Mouse (Mus musculus): Measurements from ENCODE around the gene Psmb5. TPM values are rescaled to one million over a fixed set of nuclear protein-coding genes. Genes with fewer than 3 reads are reported as not detected.

The Psmb5 gene
- total and polyA plus RNA-seq, 3 experiments, result 299 to 416 (median 411) TPM

DNA sequence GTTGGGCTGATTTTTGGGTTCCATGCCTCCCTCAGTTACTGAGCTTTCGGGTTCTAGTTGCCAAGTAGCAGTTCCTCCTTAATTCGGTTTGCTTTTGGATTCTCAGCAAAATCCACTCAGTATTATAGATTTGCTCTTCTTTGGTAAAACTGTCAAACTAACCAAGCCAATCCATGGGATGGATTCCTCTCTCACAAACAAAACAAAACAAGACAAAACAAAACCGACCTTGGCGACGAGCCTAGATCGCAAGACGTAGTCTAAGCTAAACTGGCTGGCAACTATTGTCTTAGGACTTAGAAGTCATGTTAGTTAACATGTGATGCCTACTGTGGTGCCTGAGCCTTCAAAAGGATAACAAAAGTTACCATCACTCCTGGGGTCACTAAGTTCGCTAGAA lies 14.1 kb downstream of the Psmb5 start:
- Histone ChIP-seq H3K27ac (ENCODE audit: insufficient read depth, low read depth) (no peak overlapping the region), H3K9me3 (replicated peaks; ENCODE audit: low read length) (no peaks in the 10 kb centered on the region), H3K9ac (ENCODE audit: insufficient read depth, low read depth) (peak overlapping the region; percentile 31; the same call in 1 of the 2 replicates)

GRCm38 (mm10) chr14:54603038-54603654 lies 14.7 kb downstream of the Psmb5 start:
- peak overlapping the region; percentile 59; the same call in 1 of the 2 replicates for H3K4me2 ChIP-seq (ENCODE audit: insufficient read depth, low read depth, poor library complexity, severe bottlenecking)
- H3K9me3 ChIP-seq (replicated peaks; ENCODE audit: low read length), result no peaks in the 10 kb centered on the region
- peak; percentile 90 for DNase-seq (ENCODE audit: extremely low read depth)
- peak overlapping the region; percentile 73 for H3K9ac ChIP-seq (ENCODE audit: insufficient read depth, low read depth)
- H3K27me3 ChIP-seq (replicated peaks), result no peaks in the 10 kb centered on the region
- in situ Hi-C loops (cut with MboI; ENCODE audit: low pct_ligation_motif_present, low pct_unique_long_range_greater_than_20kb, low sequenced_read_pairs), result no loop called here
- no peaks in the 10 kb centered on the region for H3K36me3 ChIP-seq (replicated peaks in 1 of 2; ENCODE audit: control insufficient read depth in 1 of 2, insufficient read depth in 1 of 2, low read length in 1 of 2)
- dilution Hi-C loops (cut with MboI; ENCODE audit: extremely low pct_ligation_motif_present, extremely low pct_unique_long_range_greater_than_20kb, low sequenced_read_pairs), result no loop called here
- H3K4me1 ChIP-seq (ENCODE audit: control insufficient read depth in 1 of 2, insufficient read depth in 2 of 2), result peaks cover 3 to 16% of the 10 kb centered on the region in 2 experiments; a peak in 3 of 4 replicates
- H3K27ac ChIP-seq (ENCODE audit: insufficient read depth, low read depth), result peak overlapping the region; percentile 34
- peak overlapping the region; percentile 51 to 77 (median 58) for H3K4me3 ChIP-seq (replicated peaks in 1 of 3; ENCODE audit: low read depth in 2 of 3, low read length in 2 of 3, poor library complexity in 1 of 3)
- H3K79me2 ChIP-seq (replicated peaks; ENCODE audit: control insufficient read depth, extremely low read depth, insufficient read depth, poor library complexity, severe bottlenecking), result no peaks in the 10 kb centered on the region
- TF ChIP-seq MAX (IDR thresholded peaks at IDR 0.05; ENCODE audit: low read length), result no peak
- TF ChIP-seq GABPA (IDR thresholded peaks at IDR 0.05; ENCODE audit: insufficient replicate concordance, low read depth, low read length), result no peak
- no peak for TF ChIP-seq ETS1 (conservative IDR thresholded peaks at IDR 0.05; ENCODE audit: low read depth, low read length)
- peak; percentile 91 for TF ChIP-seq CHD2 (IDR thresholded peaks at IDR 0.05; ENCODE audit: low read length)
- peak; percentile 44 for TF ChIP-seq MXI1 (IDR thresholded peaks at IDR 0.05; ENCODE audit: low read depth, low read length)
- no peak for TF ChIP-seq ZNF384 (IDR thresholded peaks at IDR 0.05; ENCODE audit: low read depth, low read length)
- TF ChIP-seq SIN3A (IDR thresholded peaks at IDR 0.05; ENCODE audit: low read length), result no peak
- peak; percentile 73 for TF ChIP-seq NELFE (IDR thresholded peaks at IDR 0.05; ENCODE audit: low read depth, low read length)
- peak; percentile 79; the same call in 1 of the 2 replicates for TF ChIP-seq TCF12 (IDR thresholded peaks at IDR 0.05; ENCODE audit: low read depth, low read length)
- TF ChIP-seq HCFC1 (IDR thresholded peaks at IDR 0.05; ENCODE audit: low read depth, low read length), result peak; percentile 55; the same call in 1 of the 2 replicates
- TF ChIP-seq JUND (conservative IDR thresholded peaks at IDR 0.05; ENCODE audit: low read depth, low read length), result no peak
- TF ChIP-seq KAT2A (IDR thresholded peaks at IDR 0.05; ENCODE audit: insufficient replicate concordance, low read length), result no peak
- TF ChIP-seq ZC3H11A (IDR thresholded peaks at IDR 0.05; ENCODE audit: low read depth, low read length), result no peak
- 0 out of 2 replicates have a peak, but pooled peaks have one; percentile 19 for TF ChIP-seq E2F4 (IDR thresholded peaks at IDR 0.05; ENCODE audit: insufficient replicate concordance, low read depth, low read length)
- TF ChIP-seq MYC (IDR thresholded peaks at IDR 0.05; ENCODE audit: low read depth, low read length), result no peak
- no peak for TF ChIP-seq SMC3 (IDR thresholded peaks at IDR 0.05; ENCODE audit: low read depth, low read length)
- no peak for TF ChIP-seq CHD1 (IDR thresholded peaks at IDR 0.05; ENCODE audit: low read depth, low read length)
- TF ChIP-seq IRF4 (IDR thresholded peaks at IDR 0.05; ENCODE audit: low read depth, low read length), result no peak; the same call in 1 of the 2 replicates
- no peak for TF ChIP-seq ZKSCAN1 (IDR thresholded peaks at IDR 0.05; ENCODE audit: borderline replicate concordance, low read depth, low read length)
- TF ChIP-seq PAX5 (IDR thresholded peaks at IDR 0.05; ENCODE audit: low read length), result no peak
- peak; percentile 74 for TF ChIP-seq NRF1 (IDR thresholded peaks at IDR 0.05; ENCODE audit: low read depth, low read length)
- no peak for TF ChIP-seq JUN (IDR thresholded peaks at IDR 0.05; ENCODE audit: insufficient read depth, low read depth, low read length)
- 0 out of 2 replicates have a peak, but pooled peaks have one; percentile 60 for TF ChIP-seq TBP (conservative IDR thresholded peaks at IDR 0.05; ENCODE audit: low read depth, low read length)
- no peak for TF ChIP-seq USF2 (conservative IDR thresholded peaks at IDR 0.05; ENCODE audit: low read depth, low read length)
- no peak for TF ChIP-seq MEF2A (IDR thresholded peaks at IDR 0.05; ENCODE audit: borderline replicate concordance, low read depth, low read length)
- peak; percentile 75; the same call in 1 of the 2 replicates for TF ChIP-seq ZMIZ1 (IDR thresholded peaks at IDR 0.05; ENCODE audit: low read depth, low read length)
- no peak for TF ChIP-seq MAFK (IDR thresholded peaks at IDR 0.05; ENCODE audit: insufficient replicate concordance, low read length)

More for the DNA sequence above, 14.1 kb downstream of the Psmb5 start:
- H3K79me2 ChIP-seq (replicated peaks; ENCODE audit: control insufficient read depth, extremely low read depth, insufficient read depth, poor library complexity, severe bottlenecking), result no peaks in the 10 kb centered on the region
- dilution Hi-C loops (cut with MboI; ENCODE audit: extremely low pct_ligation_motif_present, extremely low pct_unique_long_range_greater_than_20kb, low sequenced_read_pairs) (no loop called here), in situ Hi-C loops (cut with MboI; ENCODE audit: low pct_ligation_motif_present, low pct_unique_long_range_greater_than_20kb, low sequenced_read_pairs) (no loop called here)
- H3K27me3 ChIP-seq (replicated peaks), result no peaks in the 10 kb centered on the region
- no peaks in the 10 kb centered on the region for H3K36me3 ChIP-seq (replicated peaks in 1 of 2; ENCODE audit: control insufficient read depth in 1 of 2, insufficient read depth in 1 of 2, low read length in 1 of 2)
- DNase-seq (ENCODE audit: extremely low read depth), result no peak
- peak overlapping the region; percentile 13 to 58 (median 39) for H3K4me3 ChIP-seq (replicated peaks in 1 of 3; ENCODE audit: low read depth in 2 of 3, low read length in 2 of 3, poor library complexity in 1 of 3)
- H3K4me1 ChIP-seq (ENCODE audit: control insufficient read depth in 1 of 2, insufficient read depth in 2 of 2), result peaks cover 3 to 16% of the 10 kb centered on the region in 2 experiments; a peak in 3 of 4 replicates
- TF ChIP-seq JUN (IDR thresholded peaks at IDR 0.05; ENCODE audit: insufficient read depth, low read depth, low read length) (no peak), TCF12 (IDR thresholded peaks at IDR 0.05; ENCODE audit: low read depth, low read length) (no peak), GABPA (IDR thresholded peaks at IDR 0.05; ENCODE audit: insufficient replicate concordance, low read depth, low read length) (no peak), ETS1 (conservative IDR thresholded peaks at IDR 0.05; ENCODE audit: low read depth, low read length) (no peak), POLR2A (IDR thresholded peaks at IDR 0.05; ENCODE audit: low read depth, low read length) (no peak), CHD1 (IDR thresholded peaks at IDR 0.05; ENCODE audit: low read depth, low read length) (no peak), ZC3H11A (IDR thresholded peaks at IDR 0.05; ENCODE audit: low read depth, low read length) (no peak), HCFC1 (IDR thresholded peaks at IDR 0.05; ENCODE audit: low read depth, low read length) (no peak), USF1 (IDR thresholded peaks at IDR 0.05; ENCODE audit: low read depth, low read length) (no peak), MAX (IDR thresholded peaks at IDR 0.05; ENCODE audit: low read length) (no peak), ELF1 (IDR thresholded peaks at IDR 0.05; ENCODE audit: low read depth, low read length) (no peak), ZKSCAN1 (IDR thresholded peaks at IDR 0.05; ENCODE audit: borderline replicate concordance, low read depth, low read length) (no peak)
- H3K4me2 ChIP-seq (ENCODE audit: insufficient read depth, low read depth, poor library complexity, severe bottlenecking), result peak overlapping the region; percentile 59
